In the genomic region with DNA sequence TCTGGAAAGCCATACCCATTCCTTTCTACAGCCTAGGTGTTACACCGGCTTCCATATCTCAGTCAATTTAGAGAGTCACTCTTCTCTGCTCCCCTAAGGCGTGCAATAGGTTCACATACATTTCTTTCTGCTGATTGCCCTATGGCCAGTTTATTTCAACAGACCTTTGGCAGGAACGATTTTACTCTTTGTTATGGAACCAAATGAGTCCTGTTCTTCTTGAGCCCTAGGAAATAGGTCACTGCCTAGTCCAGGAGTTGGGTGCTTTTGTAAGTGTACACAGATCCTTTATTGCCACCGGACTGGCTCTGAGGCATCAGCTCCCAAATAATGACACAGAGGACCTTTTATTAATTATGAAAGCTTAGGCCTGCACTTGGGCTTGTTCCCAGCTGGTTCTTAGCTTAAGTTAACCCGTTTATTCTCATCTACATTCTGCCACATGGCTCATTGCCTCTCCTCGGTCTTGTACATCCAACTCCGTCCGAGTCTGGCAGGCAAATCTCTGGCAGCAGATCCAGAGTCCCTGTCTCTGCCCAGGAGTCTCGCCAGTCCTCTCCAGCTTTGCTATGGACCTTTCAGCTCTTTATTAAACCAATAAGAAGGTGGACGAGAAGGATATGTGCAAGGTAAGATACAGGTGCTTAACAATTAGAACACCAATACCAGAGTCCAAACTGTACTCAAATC, we compare ENCODE assay signal across 19 mouse cellular contexts.
A peak's percentile ranks its signal among the peaks of the same experiment; 100 is the strongest.
DNase-seq lines count a peak whose midpoint lies in the region; ATAC-seq and TF ChIP-seq lines count a peak whose summit lies in the region.
"Had no signal": no experiment of that assay in that cellular context is flagged by ENCODE, and none has a peak within 500 bp of the region (broad histone marks: within the 10 kb centered on the region; RNA-seq: fewer than 3 reads in every experiment).

No protein-coding gene starts in this region.

- no peak overlapping the region for H3K4me3 ChIP-seq in layer of hippocampus, adult 2 months
- H3K4me3 ChIP-seq in liver, embryonic 12.5 days: no peak overlapping the region
- H3K4me3 ChIP-seq: forebrain, embryonic 13.5 days; heart, embryonic 12.5 days; limb, embryonic 15.5 days; neural tube, embryonic 12.5 days had no signal

- H3K9me3 ChIP-seq in liver, embryonic 12.5 days (replicated peaks): no peaks in the 10 kb centered on the region
- H3K9me3 ChIP-seq: forebrain, embryonic 13.5 days; limb, embryonic 15.5 days; neural tube, embryonic 12.5 days had no signal

- no peaks in the 10 kb centered on the region for H3K36me3 ChIP-seq in liver, embryonic 12.5 days
- H3K36me3 ChIP-seq: G1E; heart, embryonic 12.5 days; limb, embryonic 15.5 days; neural tube, embryonic 12.5 days had no signal

- H3K4me1 ChIP-seq in liver, embryonic 12.5 days: no peaks in the 10 kb centered on the region
- H3K4me1 ChIP-seq: forebrain, embryonic 13.5 days; heart, embryonic 12.5 days; limb, embryonic 15.5 days; neural tube, embryonic 12.5 days had no signal

- no peak overlapping the region for H3K4me2 ChIP-seq in liver, embryonic 12.5 days
- H3K4me2 ChIP-seq: forebrain, embryonic 13.5 days; heart, embryonic 12.5 days; limb, embryonic 15.5 days; neural tube, embryonic 12.5 days had no signal

- DNase-seq in layer of hippocampus, adult 2 months (ENCODE audit: low spot score in 2 of 2): peak in 1 of 2 experiments; percentile 24
- no peak for DNase-seq in layer of hippocampus, adult 9-10 months (ENCODE audit: low spot score)
- DNase-seq in brain, embryonic 14.5 days (ENCODE audit: low read depth): peak; percentile 17
- DNase-seq in cerebellum, adult 9-10 months: peak; percentile 20
- peak; percentile 16 for DNase-seq in layer of hippocampus, adult 9-11 months
- DNase-seq: adrenal gland, postnatal 10 days; embryo, embryonic 11 days; gastrocnemius, postnatal 14 days; heart, postnatal 36 days; kidney, adult 9 months; lung, adult 2 months had no signal

- no peaks in the 10 kb centered on the region for H3K27me3 ChIP-seq in liver, embryonic 12.5 days (replicated peaks)
- H3K27me3 ChIP-seq: forebrain, embryonic 13.5 days; limb, embryonic 15.5 days; neural tube, embryonic 12.5 days had no signal

- TF ChIP-seq CTCF in layer of hippocampus, adult 2 months (conservative IDR thresholded peaks at IDR 0.05): no peak
- no peak for TF ChIP-seq CTCF in brain, embryonic 14.5 days (IDR thresholded peaks at IDR 0.05; ENCODE audit: borderline replicate concordance, extremely low read depth, insufficient read depth, insufficient read length)

- H3K27ac ChIP-seq in layer of hippocampus, adult 2 months: peak overlapping the region; percentile 48; the same call in 1 of the 2 replicates
- no peak overlapping the region for H3K27ac ChIP-seq in liver, embryonic 12.5 days
- H3K27ac ChIP-seq: forebrain, embryonic 13.5 days; limb, embryonic 15.5 days; neural tube, embryonic 12.5 days had no signal

- no peak for TF ChIP-seq POLR2A in brain, embryonic 14.5 days (IDR thresholded peaks at IDR 0.05; ENCODE audit: borderline replicate concordance, extremely low read depth, insufficient read depth, insufficient read length, poor library complexity, severe bottlenecking)

- 66% methylated on average over 10 of the region's 10 CpGs for WGBS in liver, embryonic 12.5 days (ENCODE audit: insufficient replicate concordance)

- H3K9ac ChIP-seq in liver, embryonic 12.5 days: no peak overlapping the region
- H3K9ac ChIP-seq: forebrain, embryonic 13.5 days; heart, embryonic 12.5 days; limb, embryonic 15.5 days; neural tube, embryonic 12.5 days had no signal

- ATAC-seq in liver, embryonic 12.5 days: no peak
- ATAC-seq in inflammation-experienced regulatory T-cells, adult 6 months: no peak
- ATAC-seq: forebrain, embryonic 13.5 days; midbrain, embryonic 16.5 days had no signal
